Mouse (Mus musculus): Measurements from ENCODE around the gene Stx19.

The Stx19 gene

GRCm38 (mm10) chr16:62814491-62814890 lies at the start of gene Stx19:
TSS of gene Stx19 (plus strand) at chr16:62814676.
- no peak for DNase-seq (ENCODE audit: low spot score)

GRCm38 (mm10) chr16:62773462-62773861 lies 41.0 kb upstream of the Stx19 start:
- DNase-seq (ENCODE audit: low spot score) = no peak

- DNase-seq (ENCODE audit: low spot score) = no peak
Measured at GRCm38 (mm10) chr16:62776034-62776433, 38.4 kb upstream of the Stx19 start.

- DNase-seq (ENCODE audit: low spot score) = no peak
Measured at GRCm38 (mm10) chr16:62778282-62778681, 36.2 kb upstream of the Stx19 start.

- peak; percentile 10 for DNase-seq (ENCODE audit: low spot score)
Measured at GRCm38 (mm10) chr16:62782229-62782628, 32.2 kb upstream of the Stx19 start.

- peak; percentile 94 for DNase-seq (ENCODE audit: low spot score)
Measured at GRCm38 (mm10) chr16:62786621-62787331, 27.7 kb upstream of the Stx19 start, which contains the start of gene Nsun3. TSS of gene Nsun3 (minus strand) at chr16:62786818.

GRCm38 (mm10) chr16:62796608-62797007 lies 17.9 kb upstream of the Stx19 start:
- no peak for DNase-seq (ENCODE audit: low spot score)

- DNase-seq (ENCODE audit: low spot score) = no peak
Measured at GRCm38 (mm10) chr16:62798808-62799207, 15.7 kb upstream of the Stx19 start.

- no peak for DNase-seq (ENCODE audit: low spot score)
Measured at GRCm38 (mm10) chr16:62799426-62799825, 15.1 kb upstream of the Stx19 start.

GRCm38 (mm10) chr16:62799839-62800238 lies 14.6 kb upstream of the Stx19 start:
- DNase-seq (ENCODE audit: low spot score) = no peak

- no peak for DNase-seq (ENCODE audit: low spot score)
Measured at GRCm38 (mm10) chr16:62804621-62805020, 9.9 kb upstream of the Stx19 start.

GRCm38 (mm10) chr16:62807249-62807979 lies 7.1 kb upstream of the Stx19 start:
- DNase-seq (ENCODE audit: low spot score) = no peak

- DNase-seq (ENCODE audit: low spot score) = no peak
Measured at GRCm38 (mm10) chr16:62810855-62811254, 3.6 kb upstream of the Stx19 start.

GRCm38 (mm10) chr16:62813790-62814189 lies 686 bp upstream of the Stx19 start:
- DNase-seq (ENCODE audit: low spot score) = no peak

- DNase-seq (ENCODE audit: low spot score) = no peak
Measured at GRCm38 (mm10) chr16:62822472-62822871, 8.0 kb downstream of the Stx19 start.

- DNase-seq (ENCODE audit: low spot score) = peak; percentile 18
Measured at GRCm38 (mm10) chr16:62826156-62827001, 11.9 kb downstream of the Stx19 start.

GRCm38 (mm10) chr16:62832027-62832426 lies 17.6 kb downstream of the Stx19 start:
- no peak for DNase-seq (ENCODE audit: low spot score)

GRCm38 (mm10) chr16:62832481-62832880 lies 18.0 kb downstream of the Stx19 start:
- DNase-seq (ENCODE audit: low spot score) = peak; percentile 42

- DNase-seq (ENCODE audit: low spot score) = no peak
Measured at GRCm38 (mm10) chr16:62834016-62834735, 19.7 kb downstream of the Stx19 start.

- DNase-seq (ENCODE audit: low spot score) = no peak
Measured at GRCm38 (mm10) chr16:62845341-62845740, 30.9 kb downstream of the Stx19 start.

- peak; percentile 95 for DNase-seq (ENCODE audit: low spot score)
Measured at GRCm38 (mm10) chr16:62846498-62847312, 32.2 kb downstream of the Stx19 start, which contains the start of gene Arl13b. TSS of gene Arl13b (minus strand) at chr16:62847040.
